Mouse (Mus musculus) CH12.LX (cell line): Measurements from ENCODE around the gene Tcaf1. TPM values are rescaled to one million over a fixed set of nuclear protein-coding genes. Genes with fewer than 3 reads are reported as not detected.

ENCODE experiments used
- DNase-seq: peaks from one replicate; pipeline ENCODE4 v3.0.0-alpha.2; 2013; ENCODE audit errors: extremely low read depth
- H3K27ac ChIP-seq: 2 replicates; pipeline ENCODE4 v1.5.1; 2012; ENCODE audit warnings: low read depth, mild to moderate bottlenecking, control low read depth, moderate library complexity; ENCODE audit not compliant: insufficient read depth
- H3K27me3 ChIP-seq: replicated peaks from 2 replicates; pipeline ENCODE3; 2012; ENCODE audit warnings: inconsistent platforms
- H3K36me3 ChIP-seq, 2 experiments: replicated peaks in 1 of 2; 2 replicates each; pipeline versions ENCODE3 to v1.6.1; 2012; ENCODE audit warnings: inconsistent platforms in 1 of 2, low read length in 1 of 2, mild to moderate bottlenecking in 1 of 2, mixed read lengths in 1 of 2, moderate library complexity in 1 of 2; ENCODE audit not compliant: control insufficient read depth in 1 of 2, insufficient read depth in 1 of 2
- H3K4me1 ChIP-seq, 2 experiments: 2 replicates each; pipeline ENCODE4 v1.6.1; 2012; ENCODE audit warnings: inconsistent platforms in 1 of 2, moderate library complexity in 1 of 2; ENCODE audit not compliant: insufficient read depth in 2 of 2, control insufficient read depth in 1 of 2
- H3K4me2 ChIP-seq: 2 replicates; pipeline ENCODE4 v1.6.1; 2012; ENCODE audit warnings: low read depth, mild to moderate bottlenecking, control low read depth; ENCODE audit not compliant: poor library complexity, insufficient read depth, severe bottlenecking
- H3K4me3 ChIP-seq, 3 experiments: fragments of 150-350 bp in 1 of 3; sonication (generic) in 1 of 3; replicated peaks in 1 of 3; 2 replicates each; pipeline versions ENCODE3 to v1.5.1; 2011 to 2012; ENCODE audit warnings: low read depth in 2 of 3, low read length in 2 of 3, mild to moderate bottlenecking in 2 of 3, moderate library complexity in 2 of 3, control low read depth in 1 of 3, improper control_type of control experiment in 1 of 3, inconsistent platforms in 1 of 3, mixed read lengths in 1 of 3; ENCODE audit not compliant: poor library complexity in 1 of 3
- H3K79me2 ChIP-seq: replicated peaks from 2 replicates; pipeline ENCODE4 v1.6.1; 2012; ENCODE audit warnings: mild to moderate bottlenecking, moderate library complexity; ENCODE audit not compliant: control insufficient read depth, poor library complexity, insufficient read depth, severe bottlenecking; ENCODE audit errors: extremely low read depth
- H3K9ac ChIP-seq: 2 replicates; pipeline ENCODE4 v1.6.1; 2012; ENCODE audit warnings: low read depth, mild to moderate bottlenecking, control low read depth, moderate library complexity; ENCODE audit not compliant: insufficient read depth
- H3K9me3 ChIP-seq: replicated peaks from 2 replicates; pipeline ENCODE3; 2012; ENCODE audit warnings: low read length, inconsistent platforms, mixed read lengths
- CHD1 ChIP-seq: IDR thresholded peaks from 2 replicates; pipeline ENCODE4 v1.6.1; 2012; ENCODE audit warnings: low read depth, low read length, improper control_type of control experiment, inconsistent platforms
- CHD2 ChIP-seq: IDR thresholded peaks from 2 replicates; pipeline ENCODE4 v1.6.1; 2011; ENCODE audit warnings: low read length, improper control_type of control experiment
- CTCF ChIP-seq, 2 experiments: IDR thresholded peaks in 1 of 2; conservative IDR thresholded peaks in 1 of 2; 2 replicates each; pipeline ENCODE4 v1.5.1; 2011 to 2012; ENCODE audit warnings: low read depth in 2 of 2, low read length in 2 of 2, improper control_type of control experiment in 1 of 2, inconsistent platforms in 1 of 2, mild to moderate bottlenecking in 1 of 2, moderate library complexity in 1 of 2
- ETS1 ChIP-seq: conservative IDR thresholded peaks from 2 replicates; pipeline ENCODE4 v1.6.1; 2012; ENCODE audit warnings: low read depth, mild to moderate bottlenecking, inconsistent platforms, low read length, improper control_type of control experiment, moderate library complexity
- GABPA ChIP-seq: IDR thresholded peaks from 2 replicates; pipeline ENCODE4 v1.6.1; 2012; ENCODE audit warnings: low read depth, low read length, improper control_type of control experiment, inconsistent platforms; ENCODE audit not compliant: insufficient replicate concordance
- HCFC1 ChIP-seq: IDR thresholded peaks from 2 replicates; pipeline ENCODE4 v1.6.1; 2012; ENCODE audit warnings: low read depth, mild to moderate bottlenecking, inconsistent platforms, low read length, improper control_type of control experiment
- IRF4 ChIP-seq: IDR thresholded peaks from 2 replicates; pipeline ENCODE4 v1.6.1; 2014; ENCODE audit warnings: low read depth, mild to moderate bottlenecking, inconsistent platforms, low read length, improper control_type of control experiment
- JUN ChIP-seq: IDR thresholded peaks from 2 replicates; pipeline ENCODE4 v1.6.1; 2011; ENCODE audit warnings: low read depth, mild to moderate bottlenecking, low read length, improper control_type of control experiment, moderate library complexity; ENCODE audit not compliant: insufficient read depth
- MEF2A ChIP-seq: IDR thresholded peaks from 2 replicates; pipeline ENCODE4 v1.6.1; 2014; ENCODE audit warnings: low read depth, mild to moderate bottlenecking, inconsistent platforms, low read length, improper control_type of control experiment, borderline replicate concordance
- MYC ChIP-seq: IDR thresholded peaks from 2 replicates; pipeline ENCODE4 v1.6.1; 2011; ENCODE audit warnings: low read depth, mild to moderate bottlenecking, improper control_type of control experiment, low read length
- NRF1 ChIP-seq: IDR thresholded peaks from 2 replicates; pipeline ENCODE4 v1.6.1; 2014; ENCODE audit warnings: low read depth, mild to moderate bottlenecking, inconsistent platforms, low read length, improper control_type of control experiment, moderate library complexity
- PAX5 ChIP-seq: IDR thresholded peaks from 2 replicates; pipeline ENCODE4 v1.6.1; 2012; ENCODE audit warnings: low read length, inconsistent platforms, mixed read lengths
- POLR2A ChIP-seq: IDR thresholded peaks from 2 replicates; pipeline ENCODE4 v1.6.1; 2011; ENCODE audit warnings: low read depth, mild to moderate bottlenecking, improper control_type of control experiment, low read length
- POLR2AphosphoS2 ChIP-seq: IDR thresholded peaks from 2 replicates; pipeline ENCODE4 v1.6.1; 2011; ENCODE audit warnings: low read depth, low read length, improper control_type of control experiment
- RAD21 ChIP-seq: IDR thresholded peaks from 2 replicates; pipeline ENCODE4 v1.6.1; 2011; ENCODE audit warnings: low read depth, mild to moderate bottlenecking, low read length, improper control_type of control experiment, moderate library complexity
- SIN3A ChIP-seq: IDR thresholded peaks from 2 replicates; pipeline ENCODE4 v1.6.1; 2012; ENCODE audit warnings: low read length, improper control_type of control experiment, inconsistent platforms
- TBP ChIP-seq: conservative IDR thresholded peaks from 2 replicates; pipeline ENCODE4 v1.6.1; 2011; ENCODE audit warnings: low read depth, low read length, improper control_type of control experiment
- UBTF ChIP-seq: IDR thresholded peaks from 2 replicates; pipeline ENCODE4 v1.6.1; 2012; ENCODE audit warnings: low read depth, mild to moderate bottlenecking, inconsistent platforms, low read length, improper control_type of control experiment, moderate library complexity
- USF2 ChIP-seq: conservative IDR thresholded peaks from 2 replicates; pipeline ENCODE4 v1.6.1; 2011; ENCODE audit warnings: low read depth, low read length, improper control_type of control experiment
- ZC3H11A ChIP-seq: IDR thresholded peaks from 2 replicates; pipeline ENCODE4 v1.6.1; 2012; ENCODE audit warnings: low read depth, mild to moderate bottlenecking, inconsistent platforms, low read length, improper control_type of control experiment
- ZMIZ1 ChIP-seq: IDR thresholded peaks from 2 replicates; pipeline ENCODE4 v1.6.1; 2012; ENCODE audit warnings: low read depth, mild to moderate bottlenecking, inconsistent platforms, low read length, improper control_type of control experiment
- dilution Hi-C: fragments of 300-500 bp; cut with MboI; formaldehyde crosslinking; loops from 2 replicates; pipeline ENCODE4 v1.14.3; 2020; ENCODE audit warnings: low sequenced_read_pairs; ENCODE audit not compliant: extremely low pct_unique_long_range_greater_than_20kb, extremely low pct_ligation_motif_present
- in situ Hi-C: fragments of 300-500 bp; cut with MboI; formaldehyde crosslinking; loops from 3 replicates; pipeline ENCODE4 v1.14.3; 2019; ENCODE audit warnings: low sequenced_read_pairs, low pct_ligation_motif_present, low pct_unique_long_range_greater_than_20kb, mixed read lengths
- polyA plus RNA-seq: library from polyadenylated mRNA; unstranded; fragments of >175 nt; gene quantifications from 2 replicates; pipeline ENCODE4 v1.2.1, GENCODE M21; 2012; ENCODE audit warnings: low read depth; ENCODE audit not compliant: insufficient read length
- total RNA-seq, 2 experiments: library from RNA; depleted of rRNA; stranded (reverse); fragments of 300-350 nt in 1 of 2; fragments of >200 nt in 1 of 2; gene quantifications; 2 replicates each; pipeline ENCODE4 v1.2.3; 2012 to 2014

The Tcaf1 gene
- total and polyA plus RNA-seq, 3 experiments = not detected

DNA sequence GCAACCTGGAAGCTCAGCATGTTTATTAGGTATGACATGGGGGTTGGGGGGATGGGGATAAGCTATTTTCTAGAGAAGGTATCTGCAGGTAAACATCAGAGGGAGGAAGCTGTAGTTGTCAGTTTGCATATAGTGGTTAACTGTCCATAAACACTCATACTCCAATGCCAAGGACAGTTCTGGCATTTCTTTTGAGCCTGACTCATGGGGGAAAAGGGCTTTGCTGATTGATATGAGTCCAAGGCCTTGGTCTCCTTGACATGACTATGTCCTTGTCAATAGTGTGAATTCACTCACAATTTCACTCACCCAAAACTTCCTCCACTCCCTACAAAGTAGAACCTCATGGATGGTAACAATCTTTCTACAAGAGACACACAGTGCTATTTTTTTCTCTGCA lies 38.0 kb upstream of the Tcaf1 start:
- in situ Hi-C loops (no loop called here), dilution Hi-C loops (no loop called here)
- TF ChIP-seq TBP (no peak), UBTF (no peak), MYC (no peak)
- no peaks in the 10 kb centered on the region for H3K36me3 ChIP-seq
- H3K27me3 ChIP-seq = no peaks in the 10 kb centered on the region
- H3K9ac ChIP-seq = no peak overlapping the region
- DNase-seq = no peak
- no peak overlapping the region for H3K27ac ChIP-seq
- H3K4me1 ChIP-seq = no peaks in the 10 kb centered on the region
- no peak overlapping the region for H3K4me3 ChIP-seq
- no peaks in the 10 kb centered on the region for H3K9me3 ChIP-seq
- H3K79me2 ChIP-seq = no peaks in the 10 kb centered on the region
- no peak overlapping the region for H3K4me2 ChIP-seq

DNA sequence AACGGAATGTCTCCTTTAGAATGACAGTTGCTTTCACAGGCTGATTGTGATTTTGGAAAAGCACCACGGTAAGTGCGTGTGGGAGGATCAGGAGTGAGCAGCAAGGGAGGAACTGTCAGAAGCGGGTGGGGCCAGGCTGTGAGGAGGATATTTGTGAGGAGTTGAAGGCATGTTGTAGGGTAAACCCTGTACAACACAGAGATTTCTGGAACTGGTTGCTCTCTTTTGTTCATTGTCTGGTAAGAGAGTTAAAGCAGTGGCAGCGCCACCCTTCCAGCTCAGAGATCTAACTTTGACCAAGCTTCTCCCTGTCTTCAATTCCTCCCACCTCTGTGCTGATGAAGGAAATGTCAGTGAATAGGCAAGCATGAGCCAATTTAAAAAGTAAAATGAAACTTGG lies 32.4 kb upstream of the Tcaf1 start:
- Histone ChIP-seq H3K27me3 (no peaks in the 10 kb centered on the region), H3K79me2 (no peaks in the 10 kb centered on the region), H3K4me2 (no peak overlapping the region), H3K4me3 (no peak overlapping the region), H3K9me3 (no peaks in the 10 kb centered on the region), H3K27ac (no peak overlapping the region), H3K4me1 (no peaks in the 10 kb centered on the region), H3K36me3 (no peaks in the 10 kb centered on the region), H3K9ac (no peak overlapping the region)
- TF ChIP-seq MEF2A = no peak
- TF ChIP-seq POLR2AphosphoS2 = no peak
- TF ChIP-seq CHD2 = no peak
- TF ChIP-seq ZC3H11A = no peak
- no peak for TF ChIP-seq PAX5
- TF ChIP-seq POLR2A = no peak
- in situ Hi-C loops (no loop called here), dilution Hi-C loops (no loop called here)
- DNase-seq = no peak

DNA sequence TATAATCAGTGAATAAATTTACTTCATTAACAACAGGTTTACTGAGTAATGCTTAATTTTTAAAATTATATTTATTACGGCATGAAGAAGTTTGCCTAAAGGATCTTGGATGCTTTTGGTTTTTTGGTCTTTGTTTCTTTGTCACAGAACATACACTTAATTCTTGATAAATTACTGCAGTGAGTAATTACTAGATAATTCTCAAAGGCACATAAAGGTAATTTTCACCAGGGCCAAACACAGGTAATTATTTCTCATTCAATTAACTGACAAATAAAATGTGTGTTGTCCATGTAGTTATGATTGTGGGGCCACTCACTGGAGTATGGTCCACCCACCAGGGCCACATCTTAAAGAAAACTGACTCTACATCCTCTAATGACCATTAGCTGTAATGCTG lies 29.2 kb upstream of the Tcaf1 start, which contains the start of gene Olfr453:
Olfr453 (plus strand) TSS at position 301 of the 400 bp plus-strand sequence.
- no peaks in the 10 kb centered on the region for H3K79me2 ChIP-seq
- TF ChIP-seq GABPA (no peak), CHD1 (no peak), NRF1 (no peak), POLR2A (no peak), HCFC1 (no peak), CTCF (conservative IDR thresholded peaks at IDR 0.05 in 1 of 2, IDR thresholded peaks at IDR 0.05 in 1 of 2; ENCODE audit: low read depth in 2 of 2, low read length in 2 of 2) (no peak), ETS1 (no peak), USF2 (no peak), MYC (no peak), JUN (no peak), SIN3A (no peak), ZC3H11A (no peak), IRF4 (no peak), RAD21 (no peak), CHD2 (no peak), UBTF (no peak), ZMIZ1 (no peak)
- dilution Hi-C loops (no loop called here), in situ Hi-C loops (no loop called here)
- no peaks in the 10 kb centered on the region for H3K27me3 ChIP-seq
- DNase-seq = no peak
- H3K27ac ChIP-seq = no peak within 1 kb of the TSS
- no peak within 1 kb of the TSS for H3K4me2 ChIP-seq
- H3K36me3 ChIP-seq = no peaks in the 10 kb centered on the region
- no peak within 1 kb of the TSS for H3K4me3 ChIP-seq
- no peak within 1 kb of the TSS for H3K9ac ChIP-seq
- H3K9me3 ChIP-seq = no peaks in the 10 kb centered on the region
- no peaks in the 10 kb centered on the region for H3K4me1 ChIP-seq
